Mouse (Mus musculus): Measurements from ENCODE around the gene Itih3. TPM values are rescaled to one million over a fixed set of nuclear protein-coding genes. Genes with fewer than 3 reads are reported as not detected.

Gene Itih3
- total RNA-seq (2021) = 10 to 100 TPM; 25.4 to 25.7 TPM

DNA sequence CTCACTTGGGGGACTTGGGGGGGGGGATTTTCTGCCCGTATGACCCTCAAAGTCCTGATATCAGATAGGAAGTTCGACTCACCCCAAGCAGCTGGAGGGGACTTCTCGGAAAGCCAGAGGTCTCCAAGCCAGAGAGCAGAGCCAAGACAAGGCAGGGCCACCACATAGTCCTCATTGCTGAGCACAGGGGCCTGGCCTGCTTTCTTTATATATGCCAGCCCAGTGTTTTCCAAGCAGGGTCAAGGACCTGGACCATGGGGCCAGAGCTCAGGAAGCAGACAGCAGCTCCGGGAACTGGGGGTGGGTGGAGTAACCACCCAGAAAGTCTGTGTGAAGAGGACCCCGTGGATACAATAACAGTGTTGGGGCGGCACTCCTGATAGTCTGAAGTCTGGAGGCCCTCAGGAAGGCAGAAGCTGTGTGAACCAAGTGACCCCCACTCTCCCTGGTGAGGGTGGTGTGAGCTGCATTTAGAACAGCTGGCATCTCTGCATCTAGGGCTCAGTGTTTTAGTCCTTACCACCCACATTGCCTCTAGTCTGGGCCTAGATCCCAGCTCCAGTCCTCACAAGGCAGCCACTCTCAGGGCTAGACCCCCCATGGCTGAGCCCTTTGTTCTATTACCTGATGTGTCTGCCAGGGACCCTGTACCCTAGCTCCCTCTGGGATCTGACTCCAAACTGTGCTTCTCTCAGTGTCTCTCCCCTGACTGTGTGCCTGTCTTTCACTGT is at the start of gene Itih3:
Gene Itih3 (minus strand): TSS at position 386 of the 731 bp plus-strand sequence.
- DNase-seq (ENCODE audit: extremely low spot score in 1 of 2, low spot score in 1 of 2) = peak in 1 of 2 experiments; percentile 8

DNA sequence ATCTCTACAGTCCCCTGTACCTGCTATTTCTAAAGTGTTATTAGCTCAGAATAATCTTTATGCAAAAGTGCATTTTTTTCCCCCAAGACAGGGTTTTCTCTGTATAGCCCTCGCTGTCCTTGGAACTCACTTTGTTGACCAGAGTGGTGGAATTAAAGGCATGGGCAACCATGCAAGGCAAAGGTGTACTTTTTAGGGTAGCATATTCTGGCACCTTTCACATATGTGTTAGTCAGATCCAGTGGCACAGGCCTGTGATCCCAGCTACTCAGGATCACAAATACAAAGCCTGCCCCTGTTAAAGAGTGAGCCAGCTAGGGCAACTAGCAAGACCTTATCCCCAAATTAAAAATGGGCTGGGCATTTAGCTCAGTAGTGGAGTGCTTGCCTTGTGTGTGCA is 36.8 kb upstream of the Itih3 start:
- DNase-seq (ENCODE audit: extremely low spot score in 1 of 2, low spot score in 1 of 2) = no peak

DNA sequence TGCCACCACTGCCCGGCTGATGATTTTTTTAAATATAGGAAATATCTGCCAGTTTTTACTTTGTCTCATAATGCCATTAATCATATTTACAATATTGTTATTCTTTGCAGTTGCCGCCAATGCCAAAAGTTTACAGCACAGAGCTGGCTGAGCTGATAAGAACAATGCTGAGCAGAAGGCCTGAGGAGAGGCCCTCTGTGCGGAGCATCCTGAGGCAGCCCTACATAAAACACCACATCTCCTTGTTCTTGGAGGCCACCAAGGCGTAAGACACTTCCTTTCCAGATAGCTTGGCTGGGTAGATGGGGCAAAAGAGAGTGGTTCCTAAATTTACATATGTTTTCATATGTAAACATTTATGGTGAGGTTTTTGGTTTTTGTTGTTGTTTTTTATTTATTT is 35.5 kb upstream of the Itih3 start:
- no peak for DNase-seq (ENCODE audit: extremely low spot score in 1 of 2, low spot score in 1 of 2)

- no peak for DNase-seq (ENCODE audit: extremely low spot score in 1 of 2, low spot score in 1 of 2)
Observed at GRCm38 (mm10) chr14:30958517-30958916, 35.0 kb upstream of the Itih3 start.

GRCm38 (mm10) chr14:30951154-30951825 is 27.7 kb upstream of the Itih3 start, which contains the start of gene Nek4:
Nek4 (plus strand) TSS chr14:30951377.
- DNase-seq (ENCODE audit: extremely low spot score in 1 of 2, low spot score in 1 of 2) = peak; percentile 87 to 89

GRCm38 (mm10) chr14:30949986-30950385 is 26.4 kb upstream of the Itih3 start:
- DNase-seq (ENCODE audit: extremely low spot score in 1 of 2, low spot score in 1 of 2) = no peak

DNA sequence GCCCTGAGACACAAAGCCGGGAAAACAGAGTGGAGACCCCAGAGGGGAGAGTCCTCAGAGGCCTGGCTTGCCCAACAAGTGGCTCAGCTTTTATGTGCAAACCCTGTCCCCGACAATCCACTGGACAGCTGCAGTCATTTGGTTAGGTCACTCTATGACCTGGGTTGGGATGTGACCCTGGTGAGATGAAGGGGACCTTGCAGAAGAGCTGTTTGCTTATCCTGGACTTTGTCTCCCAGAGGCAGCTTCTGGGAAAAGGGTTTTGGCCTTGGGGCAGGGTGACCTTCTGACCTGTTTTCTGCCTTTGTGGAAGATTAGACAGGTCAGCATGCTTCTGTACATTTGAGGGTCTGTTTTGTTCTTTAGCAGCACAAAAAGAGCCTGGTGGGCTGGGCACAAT is 21.2 kb upstream of the Itih3 start:
- no peak for DNase-seq (ENCODE audit: extremely low spot score in 1 of 2, low spot score in 1 of 2)

DNA sequence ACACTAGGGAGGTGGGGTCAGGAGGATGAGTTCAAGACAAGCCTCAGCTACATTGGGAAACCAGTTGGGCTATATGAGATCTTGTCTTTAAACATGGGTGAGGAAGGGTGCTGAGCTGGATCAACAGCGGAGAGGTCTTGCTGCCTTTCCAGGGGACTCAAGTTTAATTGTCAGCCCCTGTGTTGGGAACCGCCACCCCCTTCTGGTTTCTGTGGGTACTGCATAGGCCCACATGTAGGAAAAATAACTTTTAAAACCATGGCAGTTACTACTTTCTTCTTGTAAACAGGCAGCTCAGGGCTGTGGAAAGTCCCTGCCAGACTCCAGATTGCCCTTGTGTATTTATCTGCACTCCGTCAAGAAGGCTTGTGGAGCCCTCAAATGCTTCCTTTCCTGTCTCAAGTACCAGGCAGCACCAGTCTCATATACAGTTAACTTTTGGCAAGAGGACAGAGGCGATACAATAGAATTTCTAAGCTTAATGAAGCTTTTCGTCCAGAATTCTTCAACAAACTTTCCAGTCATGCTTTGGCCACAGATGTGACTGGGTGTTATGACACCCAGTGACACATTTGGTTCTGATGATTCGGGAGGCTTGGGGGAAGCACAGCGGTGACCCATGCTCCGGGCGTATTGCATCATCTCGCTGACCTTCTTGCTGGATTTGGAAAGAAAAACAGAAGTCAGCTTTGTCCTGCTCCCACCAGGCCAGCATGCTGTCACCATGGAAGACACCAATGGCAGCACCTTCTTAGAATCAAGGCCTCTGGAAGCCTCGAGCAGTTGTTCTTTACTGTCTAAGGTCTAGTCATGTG is 20.5 kb upstream of the Itih3 start:
- peak; percentile 52 to 85 for DNase-seq (ENCODE audit: extremely low spot score in 1 of 2, low spot score in 1 of 2)

- DNase-seq (ENCODE audit: extremely low spot score in 1 of 2, low spot score in 1 of 2) = no peak
Observed at GRCm38 (mm10) chr14:30943038-30943437, 19.5 kb upstream of the Itih3 start, which contains the start of gene Itih1. Itih1 (minus strand) TSS chr14:30943289.

DNA sequence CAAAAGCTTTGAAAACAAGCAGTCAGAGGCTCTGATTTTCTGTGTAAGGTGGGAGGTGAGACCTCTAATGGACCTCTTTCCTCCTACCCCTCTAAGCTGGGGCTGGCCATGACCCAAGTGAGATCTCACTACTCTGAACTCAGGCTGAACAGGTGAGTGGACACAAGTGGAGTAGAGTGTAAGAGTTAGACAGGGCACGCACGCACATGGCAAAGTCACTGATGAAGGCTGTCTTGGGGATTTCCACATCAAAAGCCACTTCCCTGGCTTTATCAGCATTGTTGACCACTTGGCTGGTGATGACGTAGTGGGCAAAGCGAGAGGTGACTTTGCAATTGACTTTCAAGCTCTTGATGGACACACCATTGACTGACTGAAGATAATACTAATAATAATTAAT is 18.7 kb upstream of the Itih3 start:
- no peak for DNase-seq (ENCODE audit: extremely low spot score in 1 of 2, low spot score in 1 of 2)

DNA sequence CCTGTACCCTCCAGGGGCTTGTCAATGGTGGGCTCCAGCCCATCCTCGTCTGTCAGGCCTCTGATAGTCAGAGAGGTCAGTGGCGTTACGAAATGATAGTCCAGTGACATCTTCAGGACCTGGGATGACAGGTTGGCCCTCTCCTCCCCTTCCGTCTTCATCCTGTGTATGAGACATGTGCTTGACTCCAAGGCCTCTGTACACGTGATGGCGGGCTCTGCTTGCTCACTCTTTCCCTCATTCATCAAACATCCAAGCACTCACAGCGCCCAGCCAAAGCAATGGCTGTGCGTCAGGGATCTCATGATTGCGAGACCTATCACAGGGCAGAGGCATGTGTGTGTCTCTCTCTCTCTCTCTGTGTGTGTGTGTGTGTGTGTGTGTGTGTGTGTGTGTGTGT is 9.8 kb upstream of the Itih3 start:
- no peak for DNase-seq (ENCODE audit: extremely low spot score in 1 of 2, low spot score in 1 of 2)

- DNase-seq (ENCODE audit: extremely low spot score in 1 of 2, low spot score in 1 of 2) = no peak
Observed at GRCm38 (mm10) chr14:30930386-30930785, 6.8 kb upstream of the Itih3 start.

DNA sequence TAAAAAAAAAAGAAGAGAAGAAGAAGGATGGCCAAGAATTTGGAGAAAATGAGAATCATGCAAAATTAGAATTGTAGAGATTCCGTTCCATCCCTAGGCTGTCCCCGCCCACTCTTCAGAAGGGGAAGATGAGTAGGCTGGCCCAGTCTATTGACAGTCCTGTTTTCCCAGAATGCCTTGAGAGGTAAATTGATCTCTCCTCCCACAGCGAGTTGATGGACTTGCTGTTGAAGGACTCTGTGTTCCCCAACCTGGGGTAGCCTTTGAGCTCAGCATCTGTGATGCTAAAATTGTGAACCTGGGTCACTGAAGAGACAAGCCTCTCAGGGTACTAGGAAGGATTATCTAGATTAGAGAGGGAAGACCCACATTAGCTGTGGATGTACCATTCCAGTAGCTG is 1.9 kb upstream of the Itih3 start:
- DNase-seq (ENCODE audit: extremely low spot score in 1 of 2, low spot score in 1 of 2) = no peak

DNA sequence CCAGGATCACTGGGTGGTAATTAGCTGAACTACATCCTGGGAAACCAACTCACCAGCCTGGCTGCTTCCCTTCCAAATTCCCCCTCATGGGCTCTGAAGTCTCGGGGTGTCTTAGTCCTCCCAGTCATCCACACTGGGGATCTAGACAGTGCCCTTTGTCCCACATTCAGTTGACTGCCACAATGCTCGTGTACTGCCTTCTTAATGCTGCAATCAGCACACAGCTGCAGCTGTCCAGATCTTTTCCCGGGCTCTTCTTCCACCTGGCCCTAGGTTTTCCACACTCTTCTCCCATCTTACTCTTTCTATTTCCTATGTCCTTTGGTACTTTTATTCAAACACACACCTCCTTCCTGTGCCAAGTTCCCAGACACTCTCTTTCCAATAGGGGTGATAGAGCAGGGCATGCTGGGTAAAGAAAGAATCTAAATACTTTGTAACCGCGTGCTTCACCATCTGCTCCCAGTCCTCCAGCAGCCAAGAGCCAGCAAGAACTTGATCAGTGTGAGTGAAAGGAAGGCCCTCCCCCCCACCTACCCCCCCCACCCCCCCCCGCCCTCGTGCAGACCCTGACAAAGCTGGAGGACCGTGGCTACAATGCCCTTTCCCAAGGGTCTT is 1.4 kb downstream of the Itih3 start:
- no peak for DNase-seq (ENCODE audit: extremely low spot score in 1 of 2, low spot score in 1 of 2)

- DNase-seq (ENCODE audit: extremely low spot score in 1 of 2, low spot score in 1 of 2) = no peak
Observed at GRCm38 (mm10) chr14:30916516-30916915, 7.0 kb downstream of the Itih3 start.

DNA sequence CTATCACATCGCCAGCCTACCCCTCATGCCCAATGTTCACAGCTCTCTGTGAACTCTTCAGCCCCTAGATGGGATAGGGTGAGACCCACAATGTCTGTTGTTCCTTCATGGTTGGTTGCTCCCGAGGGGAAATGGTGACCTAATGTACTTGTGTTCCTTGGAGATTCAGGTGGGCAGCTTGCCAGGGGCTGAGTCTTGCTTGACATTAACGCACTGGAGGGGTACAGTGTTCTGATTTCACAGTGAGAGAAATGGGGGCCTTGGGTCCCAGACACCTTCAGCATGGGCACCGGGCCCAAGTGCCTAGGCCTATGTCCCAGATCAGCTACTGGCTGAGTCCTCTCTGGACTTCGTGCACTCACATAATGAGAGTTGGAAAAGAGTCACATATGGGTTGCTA is 10.2 kb downstream of the Itih3 start:
- no peak for DNase-seq (ENCODE audit: extremely low spot score in 1 of 2, low spot score in 1 of 2)

GRCm38 (mm10) chr14:30912641-30913040 is 10.9 kb downstream of the Itih3 start:
- DNase-seq (ENCODE audit: extremely low spot score in 1 of 2, low spot score in 1 of 2) = no peak

GRCm38 (mm10) chr14:30911141-30911540 is 12.4 kb downstream of the Itih3 start:
- DNase-seq (ENCODE audit: extremely low spot score in 1 of 2, low spot score in 1 of 2) = no peak

- no peak for DNase-seq (ENCODE audit: extremely low spot score in 1 of 2, low spot score in 1 of 2)
Observed at GRCm38 (mm10) chr14:30907814-30908265, 15.7 kb downstream of the Itih3 start.

- no peak for DNase-seq (ENCODE audit: extremely low spot score in 1 of 2, low spot score in 1 of 2)
Observed at GRCm38 (mm10) chr14:30906001-30906400, 17.6 kb downstream of the Itih3 start.

GRCm38 (mm10) chr14:30904307-30904706 is 19.3 kb downstream of the Itih3 start:
- no peak for DNase-seq (ENCODE audit: extremely low spot score in 1 of 2, low spot score in 1 of 2)
